ENCODE assay signal across 24 mouse cellular contexts in the genomic region with DNA sequence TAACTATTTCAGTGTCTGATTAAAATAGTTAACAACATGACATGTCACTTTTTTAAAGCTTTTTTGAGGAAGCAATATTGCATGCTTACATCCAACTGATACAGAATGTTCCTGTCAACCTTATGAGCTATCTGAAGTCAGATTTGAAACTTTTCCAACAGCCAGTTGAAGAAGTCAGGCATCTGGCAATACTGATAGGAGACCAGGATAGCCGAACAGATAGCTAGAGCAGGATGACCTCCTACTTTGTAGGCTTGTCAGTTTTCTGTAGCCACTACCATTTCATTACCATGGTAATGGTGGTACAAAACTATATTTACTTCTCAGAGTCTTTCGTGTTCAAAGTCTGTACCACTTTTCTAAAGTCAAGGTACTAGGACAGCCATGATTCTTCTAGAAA. TPM values are rescaled to one million over a fixed set of nuclear protein-coding genes. Genes with fewer than 3 reads are reported as not detected.
DNase-seq lines count a peak whose midpoint lies in the region; ATAC-seq and TF ChIP-seq lines count a peak whose summit lies in the region.
"Had no signal": no experiment of that assay in that cellular context is flagged by ENCODE, and none has a peak within 500 bp of the region (broad histone marks: within the 10 kb centered on the region; RNA-seq: fewer than 3 reads in every experiment).

No protein-coding gene starts in this region.

- peaks cover 31% of the 10 kb centered on the region for H3K4me1 ChIP-seq in liver, embryonic 13.5 days (replicated peaks)
- no peaks in the 10 kb centered on the region for H3K4me1 ChIP-seq in liver, postnatal 0 days (ENCODE audit: insufficient read depth)
- no peaks in the 10 kb centered on the region for H3K4me1 ChIP-seq in forebrain, embryonic 16.5 days (replicated peaks; ENCODE audit: control insufficient read depth, insufficient read depth, low read length)
- H3K4me1 ChIP-seq in heart, adult 2 months (ENCODE audit: control insufficient read depth, insufficient read depth, low read length), result no peaks in the 10 kb centered on the region
- H3K4me1 ChIP-seq: embryonic facial prominence, embryonic 15.5 days; forebrain, embryonic 12.5 days; heart, embryonic 13.5 days; hindbrain, embryonic 15.5 days had no signal

- no peak for TF ChIP-seq CTCF in liver, postnatal 0 days (IDR thresholded peaks at IDR 0.05; ENCODE audit: low read depth)
- TF ChIP-seq CTCF in heart, adult 2 months (IDR thresholded peaks at IDR 0.05), result no peak

- WGBS in liver, embryonic 13.5 days (ENCODE audit: insufficient replicate concordance), result 31% methylated on average over 2 of the region's 2 CpGs
- WGBS in liver, postnatal 0 days (ENCODE audit: insufficient replicate concordance), result 57% methylated on average over 2 of the region's 2 CpGs
- WGBS in forebrain, embryonic 16.5 days, result 90% methylated on average over 2 of the region's 2 CpGs
- 76% methylated on average over 2 of the region's 2 CpGs for WGBS in heart, adult 2 months

- no peak for TF ChIP-seq POLR2A in heart, adult 2 months (IDR thresholded peaks at IDR 0.05; ENCODE audit: insufficient read depth, low read depth, low read length)

- DNase-seq in liver, embryonic 13.5 days, result no peak
- DNase-seq in liver, postnatal 0 days, result no peak
- no peak for DNase-seq in heart, adult 2 months
- no peak for DNase-seq in spleen, postnatal 36 days (ENCODE audit: low spot score in 2 of 2)
- DNase-seq: adrenal gland, adult 8-10 months; adrenal gland, postnatal 36 days; cerebellum, adult 2 months; cerebellum, postnatal 10 days; embryo, embryonic 11 days; forebrain, postnatal 0 days; gastrocnemius, postnatal 14 days; heart, postnatal 36 days had no signal

- H3K9ac ChIP-seq in liver, embryonic 13.5 days, result no peak overlapping the region
- no peak overlapping the region for H3K9ac ChIP-seq in liver, postnatal 0 days (replicated peaks)
- no peak overlapping the region for H3K9ac ChIP-seq in forebrain, embryonic 16.5 days (replicated peaks; ENCODE audit: low read depth, low read length)
- H3K9ac ChIP-seq in heart, adult 2 months (ENCODE audit: low read depth, low read length), result no peak overlapping the region
- H3K9ac ChIP-seq: embryonic facial prominence, embryonic 15.5 days; forebrain, embryonic 12.5 days; forebrain, postnatal 0 days; heart, embryonic 13.5 days; hindbrain, embryonic 15.5 days had no signal

- ATAC-seq in erythroblast, adult 5-6 weeks (replicated peaks; ENCODE audit: low FRiP score, poor library complexity, severe bottlenecking), result peak; percentile 62; the same call in 1 of the 2 replicates
- ATAC-seq in liver, embryonic 13.5 days (ENCODE audit: low read depth), result peak; percentile 76
- peak; percentile 49 for ATAC-seq in liver, postnatal 0 days
- no peak for ATAC-seq in forebrain, embryonic 16.5 days
- ATAC-seq: forebrain, postnatal 0 days had no signal

- H3K9me3 ChIP-seq in liver, embryonic 13.5 days (replicated peaks), result no peaks in the 10 kb centered on the region
- H3K9me3 ChIP-seq in liver, postnatal 0 days (ENCODE audit: low read length), result no peaks in the 10 kb centered on the region
- H3K9me3 ChIP-seq in forebrain, embryonic 16.5 days (ENCODE audit: control insufficient read depth, low read length), result no peaks in the 10 kb centered on the region
- H3K9me3 ChIP-seq: embryonic facial prominence, embryonic 15.5 days; forebrain, embryonic 12.5 days; heart, embryonic 13.5 days; hindbrain, embryonic 15.5 days had no signal

- H3K27me3 ChIP-seq in liver, embryonic 13.5 days, result no peaks in the 10 kb centered on the region
- H3K27me3 ChIP-seq in liver, postnatal 0 days (ENCODE audit: insufficient read depth, low read length), result no peaks in the 10 kb centered on the region
- no peaks in the 10 kb centered on the region for H3K27me3 ChIP-seq in forebrain, embryonic 16.5 days (replicated peaks; ENCODE audit: control insufficient read depth, insufficient read depth, low read length)
- no peaks in the 10 kb centered on the region for H3K27me3 ChIP-seq in heart, adult 2 months (ENCODE audit: control insufficient read depth, insufficient read depth, low read length)
- H3K27me3 ChIP-seq: embryonic facial prominence, embryonic 15.5 days; forebrain, embryonic 12.5 days; heart, embryonic 13.5 days; hindbrain, embryonic 15.5 days had no signal

- H3K27ac ChIP-seq in liver, embryonic 13.5 days, result no peak overlapping the region
- no peak overlapping the region for H3K27ac ChIP-seq in liver, postnatal 0 days (ENCODE audit: low read depth)
- H3K27ac ChIP-seq in forebrain, embryonic 16.5 days (ENCODE audit: low read length), result no peak overlapping the region
- H3K27ac ChIP-seq in heart, adult 2 months, result no peak overlapping the region
- H3K27ac ChIP-seq: embryonic facial prominence, embryonic 15.5 days; forebrain, embryonic 12.5 days; heart, embryonic 13.5 days; hindbrain, embryonic 15.5 days had no signal

- no peaks in the 10 kb centered on the region for H3K79me2 ChIP-seq in heart, adult 2 months (replicated peaks; ENCODE audit: control insufficient read depth, insufficient read depth, low read length)

- H3K36me3 ChIP-seq in liver, embryonic 13.5 days, result no peaks in the 10 kb centered on the region
- H3K36me3 ChIP-seq in liver, postnatal 0 days (replicated peaks; ENCODE audit: insufficient read depth, low read length), result no peaks in the 10 kb centered on the region
- H3K36me3 ChIP-seq in forebrain, embryonic 16.5 days (ENCODE audit: control insufficient read depth, insufficient read depth), result no peaks in the 10 kb centered on the region
- no peaks in the 10 kb centered on the region for H3K36me3 ChIP-seq in heart, adult 2 months (ENCODE audit: control insufficient read depth, insufficient read depth, low read length)
- H3K36me3 ChIP-seq: embryonic facial prominence, embryonic 15.5 days; forebrain, embryonic 12.5 days; heart, embryonic 13.5 days; hindbrain, embryonic 15.5 days had no signal

- peak; percentile 95 for TF ChIP-seq EP300 in liver, postnatal 0 days (IDR thresholded peaks at IDR 0.05; ENCODE audit: low read depth)
- TF ChIP-seq EP300 in heart, adult 2 months (IDR thresholded peaks at IDR 0.05; ENCODE audit: insufficient read depth, low read depth, low read length), result no peak

- no peak overlapping the region for H3K4me2 ChIP-seq in liver, embryonic 13.5 days
- no peak overlapping the region for H3K4me2 ChIP-seq in liver, postnatal 0 days (ENCODE audit: low read depth, low read length)
- H3K4me2 ChIP-seq in forebrain, embryonic 16.5 days (ENCODE audit: low read length), result no peak overlapping the region
- H3K4me2 ChIP-seq: embryonic facial prominence, embryonic 15.5 days; forebrain, embryonic 12.5 days; heart, embryonic 13.5 days; hindbrain, embryonic 15.5 days had no signal

- intact Hi-C loops in heart, adult 2 months (cut with DNase I), result no loop called here

- no peak overlapping the region for H3K4me3 ChIP-seq in liver, embryonic 13.5 days (replicated peaks)
- H3K4me3 ChIP-seq in liver, postnatal 0 days (ENCODE audit: low read depth, low read length), result no peak overlapping the region
- no peak overlapping the region for H3K4me3 ChIP-seq in forebrain, embryonic 16.5 days (replicated peaks; ENCODE audit: low read length)
- H3K4me3 ChIP-seq in heart, adult 2 months, result no peak overlapping the region
- H3K4me3 ChIP-seq: embryonic facial prominence, embryonic 15.5 days; forebrain, embryonic 12.5 days; heart, embryonic 13.5 days; hindbrain, embryonic 15.5 days had no signal

RNA-seq across cellular contexts. Expression of a gene that starts 4.5 kb away (rescaled TPM):
- not detected in 2 replicates for total RNA-seq in erythroblast, adult 5-6 weeks (2015; ENCODE audit: low replicate concordance)
- 0.60 TPM in 1 of 2 replicates, not detected in the other for total RNA-seq in erythroblast, adult 5-6 weeks (2017; ENCODE audit: low replicate concordance)
- not detected in 2 replicates for polyA plus RNA-seq in liver, embryonic 13.5 days (2015; fragmentation: Nextera tagmentation; extraction: Ambion mirVana)
- polyA plus RNA-seq in liver, postnatal 0 days (2015; fragmentation: Nextera tagmentation; extraction: Ambion mirVana), result not detected in 2 replicates
- not detected in 2 replicates for polyA plus RNA-seq in forebrain, embryonic 16.5 days (2015; fragmentation: Nextera tagmentation; extraction: Ambion mirVana)
- total RNA-seq in heart, adult 2 months (2021), result not detected
- not detected in 2 replicates for polyA plus RNA-seq in heart, adult 2 months (2012; rRNA removed)
- total RNA-seq: adrenal gland, adult 8-10 months; adrenal gland, postnatal 36 days; ES-E14; forebrain, postnatal 0 days; gastrocnemius, adult 18-20 months; gastrocnemius, postnatal 14 days; heart, postnatal 36 days had no signal
- polyA plus RNA-seq: cerebellum, adult 2 months; embryonic facial prominence, embryonic 11.5 days; forebrain, embryonic 12.5 days; forebrain, postnatal 0 days; gonadal fat pad, adult 2 months; heart, embryonic 13.5 days; heart, postnatal 0 days; hindbrain, embryonic 11.5 days; hindbrain, embryonic 15.5 days had no signal

RNA-seq across cellular contexts. Expression of a gene that starts 13.5 kb away (rescaled TPM):
- not detected in 2 replicates for total RNA-seq in erythroblast, adult 5-6 weeks (2015; ENCODE audit: low replicate concordance)
- not detected in 2 replicates for total RNA-seq in erythroblast, adult 5-6 weeks (2017; ENCODE audit: low replicate concordance)
- polyA plus RNA-seq in liver, embryonic 13.5 days (2015; fragmentation: Nextera tagmentation; extraction: Ambion mirVana), result not detected in 2 replicates
- polyA plus RNA-seq in liver, postnatal 0 days (2015; fragmentation: Nextera tagmentation; extraction: Ambion mirVana), result not detected in 2 replicates
- polyA plus RNA-seq in forebrain, embryonic 16.5 days (2015; fragmentation: Nextera tagmentation; extraction: Ambion mirVana), result not detected in 2 replicates
- total RNA-seq in heart, adult 2 months (2021), result not detected
- not detected in 2 replicates for polyA plus RNA-seq in heart, adult 2 months (2012; rRNA removed)
- total RNA-seq: adrenal gland, adult 8-10 months; adrenal gland, postnatal 36 days; ES-E14; forebrain, postnatal 0 days; gastrocnemius, adult 18-20 months; gastrocnemius, postnatal 14 days; heart, postnatal 36 days had no signal
- polyA plus RNA-seq: cerebellum, adult 2 months; embryonic facial prominence, embryonic 11.5 days; forebrain, embryonic 12.5 days; forebrain, postnatal 0 days; gonadal fat pad, adult 2 months; heart, embryonic 13.5 days; heart, postnatal 0 days; hindbrain, embryonic 11.5 days; hindbrain, embryonic 15.5 days had no signal

RNA-seq across cellular contexts. Expression of a gene that starts 37.6 kb away (rescaled TPM):
- total RNA-seq in erythroblast, adult 5-6 weeks (2015; ENCODE audit: low replicate concordance), result not detected in 2 replicates
- not detected in 2 replicates for total RNA-seq in erythroblast, adult 5-6 weeks (2017; ENCODE audit: low replicate concordance)
- not detected in 2 replicates for polyA plus RNA-seq in liver, embryonic 13.5 days (2015; fragmentation: Nextera tagmentation; extraction: Ambion mirVana)
- polyA plus RNA-seq in liver, postnatal 0 days (2015; fragmentation: Nextera tagmentation; extraction: Ambion mirVana), result not detected in 2 replicates
- not detected in 2 replicates for polyA plus RNA-seq in forebrain, embryonic 16.5 days (2015; fragmentation: Nextera tagmentation; extraction: Ambion mirVana)
- total RNA-seq in heart, adult 2 months (2021), result not detected
- polyA plus RNA-seq in heart, adult 2 months (2012; rRNA removed), result not detected in 2 replicates
- total RNA-seq: adrenal gland, adult 8-10 months; adrenal gland, postnatal 36 days; ES-E14; forebrain, postnatal 0 days; gastrocnemius, adult 18-20 months; gastrocnemius, postnatal 14 days; heart, postnatal 36 days had no signal
- polyA plus RNA-seq: cerebellum, adult 2 months; embryonic facial prominence, embryonic 11.5 days; embryonic facial prominence, embryonic 15.5 days; forebrain, embryonic 12.5 days; forebrain, postnatal 0 days; gonadal fat pad, adult 2 months; heart, embryonic 13.5 days; heart, postnatal 0 days; hindbrain, embryonic 11.5 days; hindbrain, embryonic 15.5 days had no signal
